Mouse (Mus musculus) embryonic fibroblast, embryonic 13.5 days (primary cell): ENCODE data around the gene Gtf2h1. TPM values are rescaled to one million over a fixed set of nuclear protein-coding genes. Genes with fewer than 3 reads are reported as not detected.

Experiments
- H3K27ac ChIP-seq: 2 replicates; pipeline ENCODE4 v1.5.1; 2012; ENCODE audit warnings: low read length, control low read depth, inconsistent platforms; ENCODE audit not compliant: insufficient read depth
- H3K4me1 ChIP-seq: 2 replicates; pipeline ENCODE4 v1.6.1; 2011; ENCODE audit warnings: low read length; ENCODE audit not compliant: control insufficient read depth, insufficient read depth
- H3K4me3 ChIP-seq: 2 replicates; pipeline ENCODE4 v1.5.1; 2011; ENCODE audit warnings: mild to moderate bottlenecking, control low read depth, low read length; ENCODE audit not compliant: insufficient read depth
- CTCF ChIP-seq: IDR thresholded peaks from 2 replicates; pipeline ENCODE4 v1.5.1; 2011; ENCODE audit warnings: mild to moderate bottlenecking, control low read depth, low read length, moderate library complexity, borderline replicate concordance; ENCODE audit not compliant: insufficient read depth
- POLR2A ChIP-seq: IDR thresholded peaks from 2 replicates; pipeline ENCODE4 v1.6.1; 2011; ENCODE audit warnings: low read depth, mild to moderate bottlenecking, control low read depth, low read length, moderate library complexity
- polyA plus RNA-seq: library from polyadenylated mRNA; stranded (reverse); fragments of >200 nt; gene quantifications from 2 replicates; pipeline ENCODE4 v1.2.4, GENCODE M21; 2011; ENCODE audit warnings: low read depth; ENCODE audit not compliant: missing spikeins, insufficient read length

Gene Gtf2h1
- polyA plus RNA-seq: 73.1 and 90.6 TPM in 2 replicates

- no peak for TF ChIP-seq CTCF
- peak; percentile 65 for TF ChIP-seq POLR2A
- H3K4me3 ChIP-seq: peak within 1 kb of the TSS; percentile 100
- peaks cover 9% of the 10 kb centered on the region for H3K4me1 ChIP-seq
- H3K27ac ChIP-seq: peak within 1 kb of the TSS; percentile 73
Observed at GRCm38 (mm10) chr7:46795287-46796205, at the start of gene Gtf2h1, which contains the start of gene Hps5. TSS of gene Gtf2h1 (plus strand) at chr7:46796103. TSS of gene Hps5 (minus strand) at chr7:46796064.

- Histone ChIP-seq H3K27ac (no peak overlapping the region), H3K4me3 (no peak overlapping the region), H3K4me1 (no peaks in the 10 kb centered on the region)
- no peak for TF ChIP-seq POLR2A
- TF ChIP-seq CTCF: no peak
Observed at GRCm38 (mm10) chr7:46746381-46746780, 49.5 kb upstream of the Gtf2h1 start.

GRCm38 (mm10) chr7:46748459-46748858 is 47.4 kb upstream of the Gtf2h1 start:
- no peak overlapping the region for H3K27ac ChIP-seq
- TF ChIP-seq POLR2A: no peak
- TF ChIP-seq CTCF: no peak
- no peak overlapping the region for H3K4me3 ChIP-seq
- no peaks in the 10 kb centered on the region for H3K4me1 ChIP-seq

GRCm38 (mm10) chr7:46751490-46751889 is 44.4 kb upstream of the Gtf2h1 start, which contains the start of gene Saa2:
TSS of gene Saa2 (plus strand) at chr7:46751790.
- Histone ChIP-seq H3K27ac (no peak within 1 kb of the TSS), H3K4me3 (no peak within 1 kb of the TSS), H3K4me1 (no peaks in the 10 kb centered on the region)
- TF ChIP-seq CTCF: no peak
- TF ChIP-seq POLR2A: no peak

GRCm38 (mm10) chr7:46761049-46761795 is 34.7 kb upstream of the Gtf2h1 start:
- H3K27ac ChIP-seq: no peak overlapping the region
- TF ChIP-seq POLR2A: no peak
- TF ChIP-seq CTCF: no peak
- peaks cover 5% of the 10 kb centered on the region; the same call in 1 of the 2 replicates for H3K4me1 ChIP-seq
- H3K4me3 ChIP-seq: no peak overlapping the region

- Histone ChIP-seq H3K4me3 (no peak overlapping the region), H3K27ac (no peak overlapping the region), H3K4me1 (peaks cover 5% of the 10 kb centered on the region; the same call in 1 of the 2 replicates)
- TF ChIP-seq POLR2A (no peak), CTCF (no peak)
Observed at GRCm38 (mm10) chr7:46762601-46763000, 33.3 kb upstream of the Gtf2h1 start.

GRCm38 (mm10) chr7:46764672-46765071 is 31.2 kb upstream of the Gtf2h1 start:
- H3K4me1 ChIP-seq: peaks cover 5% of the 10 kb centered on the region; the same call in 1 of the 2 replicates
- no peak overlapping the region for H3K27ac ChIP-seq
- TF ChIP-seq POLR2A: no peak
- no peak for TF ChIP-seq CTCF
- H3K4me3 ChIP-seq: no peak overlapping the region

GRCm38 (mm10) chr7:46767371-46767770 is 28.5 kb upstream of the Gtf2h1 start:
- no peak for TF ChIP-seq POLR2A
- TF ChIP-seq CTCF: no peak
- no peaks in the 10 kb centered on the region for H3K4me1 ChIP-seq
- H3K4me3 ChIP-seq: no peak overlapping the region
- no peak overlapping the region for H3K27ac ChIP-seq

- no peak overlapping the region for H3K4me3 ChIP-seq
Observed at GRCm38 (mm10) chr7:46768451-46768850, 27.5 kb upstream of the Gtf2h1 start.

More at GRCm38 (mm10) chr7:46768451-46768850, 27.5 kb upstream of the Gtf2h1 start:
- TF ChIP-seq CTCF (no peak), POLR2A (no peak)
- H3K4me1 ChIP-seq: no peaks in the 10 kb centered on the region
- no peak overlapping the region for H3K27ac ChIP-seq
